Mouse (Mus musculus): ENCODE results near the gene Vsx1.

- TF ChIP-seq CTCF (IDR thresholded peaks at IDR 0.05; ENCODE audit: low read depth), result no peak
- no peak for TF ChIP-seq EP300 (IDR thresholded peaks at IDR 0.05; ENCODE audit: low read depth)
These were observed 21.1 kb downstream of the Vsx1 start, which contains the start of gene Acss1 for GRCm38 (mm10) chr2:150667820-150668766.

All from heart, postnatal 0 days (tissue).